Mouse (Mus musculus) ES-E14 (cell line): ENCODE data around the gene Wrnip1. TPM values are rescaled to one million over a fixed set of nuclear protein-coding genes. Genes with fewer than 3 reads are reported as not detected.

Experiments used
- DNase-seq: peaks from one replicate; pipeline ENCODE4 v3.0.0-alpha.2; 2013; ENCODE audit warnings: low read depth, low spot score
- H3K27ac ChIP-seq: 2 replicates; pipeline ENCODE4 v1.5.1; 2012; ENCODE audit warnings: low read depth, mild to moderate bottlenecking, low read length, moderate library complexity, mixed read lengths; ENCODE audit not compliant: poor library complexity, insufficient read depth, severe bottlenecking
- H3K36me3 ChIP-seq: 2 replicates; pipeline ENCODE4 v1.6.1; 2012; ENCODE audit warnings: mild to moderate bottlenecking, low read length, moderate library complexity, mixed read lengths; ENCODE audit not compliant: control insufficient read depth, poor library complexity, insufficient read depth, severe bottlenecking
- H3K4me1 ChIP-seq, 2 experiments: fragments of 150-350 bp in 1 of 2; sonication (generic) in 1 of 2; 2 replicates each; pipeline ENCODE4 v1.6.1; 2012; ENCODE audit warnings: low read length in 2 of 2, mild to moderate bottlenecking in 1 of 2, mixed read lengths in 1 of 2; ENCODE audit not compliant: control insufficient read depth in 2 of 2, insufficient read depth in 2 of 2, poor library complexity in 1 of 2
- H3K4me3 ChIP-seq, 2 experiments: fragments of 150-350 bp in 1 of 2; sonication (generic) in 1 of 2; 2 replicates each; pipeline ENCODE4 v1.5.1; 2012; ENCODE audit warnings: low read length in 2 of 2, low read depth in 1 of 2, mild to moderate bottlenecking in 1 of 2, mixed read lengths in 1 of 2; ENCODE audit not compliant: insufficient read depth in 1 of 2, poor library complexity in 1 of 2, severe bottlenecking in 1 of 2
- H3K9ac ChIP-seq: 2 replicates; pipeline ENCODE4 v1.6.1; 2012; ENCODE audit warnings: low read depth, mild to moderate bottlenecking, low read length, mixed read lengths; ENCODE audit not compliant: poor library complexity, insufficient read depth, severe bottlenecking
- H3K9me3 ChIP-seq: fragments of 150-350 bp; sonication (generic); 2 replicates; pipeline ENCODE4 v1.6.1; 2012; ENCODE audit warnings: low read depth, mild to moderate bottlenecking, low read length; ENCODE audit not compliant: control insufficient read depth, insufficient read depth
- CHD2 ChIP-seq: IDR thresholded peaks from 2 replicates; pipeline ENCODE4 v1.6.1; 2014; ENCODE audit warnings: mild to moderate bottlenecking, low read depth, low read length, inconsistent platforms
- HCFC1 ChIP-seq: IDR thresholded peaks from 2 replicates; pipeline ENCODE4 v1.6.1; 2012; ENCODE audit warnings: low read length, inconsistent platforms, borderline replicate concordance; ENCODE audit not compliant: insufficient read depth
- MAFK ChIP-seq: IDR thresholded peaks from 2 replicates; pipeline ENCODE4 v1.6.1; 2014; ENCODE audit warnings: mild to moderate bottlenecking, low read depth, low read length, inconsistent platforms; ENCODE audit not compliant: insufficient read depth
- ZC3H11A ChIP-seq: IDR thresholded peaks from 2 replicates; pipeline ENCODE4 v1.6.1; 2012; ENCODE audit warnings: low read depth, mild to moderate bottlenecking, inconsistent platforms, low read length, borderline replicate concordance
- ZNF384 ChIP-seq: IDR thresholded peaks from 2 replicates; pipeline ENCODE4 v1.6.1; 2012; ENCODE audit warnings: low read depth, low read length, inconsistent platforms
- in situ Hi-C, 2 experiments: fragments of 600-800 bp; cut with MboI; formaldehyde crosslinking; loops; one replicate each; pipeline ENCODE4 v1.15.1; 2025; ENCODE audit warnings: low sequenced_read_pairs in 2 of 2, inconsistent platforms in 1 of 2; ENCODE audit not compliant: unreplicated experiment in 2 of 2
- total RNA-seq: library from RNA; depleted of rRNA; stranded (reverse); fragments of 300-350 nt; gene quantifications from 2 replicates; pipeline ENCODE4 v1.2.3, GENCODE M21; 2012

The Wrnip1 gene
- total RNA-seq, 1 experiment, result 44.8 TPM

DNA sequence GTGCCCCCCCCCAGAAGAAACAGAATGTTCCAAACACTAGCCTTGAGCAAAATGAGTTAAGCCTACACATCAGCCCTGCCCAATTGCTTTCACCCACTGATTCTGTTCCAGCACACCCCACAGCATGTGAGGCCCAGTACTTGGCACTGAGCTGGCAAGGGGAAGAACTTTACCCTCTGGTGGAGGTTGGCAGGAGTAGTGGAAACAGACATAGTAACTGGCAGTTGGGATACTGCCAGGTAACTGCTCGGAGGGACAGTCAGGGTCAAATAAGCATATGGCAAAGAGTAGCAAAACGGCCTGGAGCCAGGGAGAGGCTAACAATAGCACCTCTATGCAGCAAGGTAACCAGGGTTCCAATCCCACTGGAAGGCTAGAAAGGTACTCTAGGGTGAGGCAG, 7.2 kb upstream of the Wrnip1 start:
- no peak overlapping the region for H3K27ac ChIP-seq
- H3K4me3 ChIP-seq, result no peak overlapping the region
- TF ChIP-seq ZC3H11A, result no peak
- H3K4me1 ChIP-seq, result no peaks in the 10 kb centered on the region
- in situ Hi-C loops, result no loop called here
- DNase-seq, result no peak
- H3K36me3 ChIP-seq, result no peaks in the 10 kb centered on the region
- H3K9ac ChIP-seq, result no peak overlapping the region
- no peaks in the 10 kb centered on the region for H3K9me3 ChIP-seq

DNA sequence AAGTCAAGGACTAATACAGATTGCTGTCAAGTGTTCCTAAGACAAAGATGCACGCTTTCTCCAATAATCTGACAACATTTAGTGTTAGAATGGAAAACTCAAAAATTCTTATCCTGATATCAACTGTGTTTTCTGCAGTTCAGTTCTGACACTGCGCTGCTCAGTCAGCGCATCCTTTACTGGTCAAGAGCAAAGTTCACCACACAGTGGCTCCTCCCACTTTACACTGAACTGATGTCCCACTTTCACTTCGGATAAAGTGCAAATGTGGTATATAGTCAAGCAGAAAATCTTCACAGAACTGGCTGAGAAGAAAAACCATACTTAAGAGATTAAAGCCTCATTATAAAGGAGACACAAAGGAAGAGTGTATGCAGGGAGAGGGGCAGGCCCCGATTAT, 6.7 kb upstream of the Wrnip1 start:
- no peak overlapping the region for H3K4me3 ChIP-seq
- DNase-seq, result no peak
- H3K9me3 ChIP-seq, result no peaks in the 10 kb centered on the region
- in situ Hi-C loops, result no loop called here
- H3K9ac ChIP-seq, result no peak overlapping the region
- H3K27ac ChIP-seq, result no peak overlapping the region
- H3K4me1 ChIP-seq, result no peaks in the 10 kb centered on the region
- H3K36me3 ChIP-seq, result no peaks in the 10 kb centered on the region
- TF ChIP-seq CHD2, result no peak
- no peak for TF ChIP-seq HCFC1
- TF ChIP-seq MAFK, result no peak
- TF ChIP-seq ZC3H11A, result no peak
- TF ChIP-seq ZNF384, result no peak

DNA sequence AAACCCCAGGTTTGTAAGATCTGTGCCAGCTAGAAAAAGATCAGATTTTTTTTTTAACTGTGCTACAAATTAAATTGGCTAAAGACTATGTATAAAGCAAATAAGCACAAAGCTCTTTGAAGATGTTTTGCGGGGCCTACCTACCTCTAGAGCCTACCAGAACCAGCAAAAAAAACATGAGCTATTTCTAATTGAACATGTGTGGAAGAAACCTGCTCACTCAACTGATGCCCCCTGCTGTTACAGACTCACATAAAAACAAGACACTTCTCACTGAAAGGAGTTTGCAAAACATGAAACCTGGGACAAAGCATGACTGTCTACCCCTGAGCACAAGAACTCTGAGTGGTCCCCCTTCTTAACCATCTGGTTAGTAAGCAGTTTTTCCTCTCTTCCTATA, 4.8 kb upstream of the Wrnip1 start:
- TF ChIP-seq CHD2 (no peak), ZNF384 (no peak), HCFC1 (no peak), ZC3H11A (no peak), MAFK (no peak)
- Histone ChIP-seq H3K27ac (no peak overlapping the region), H3K4me3 (no peak overlapping the region), H3K36me3 (no peaks in the 10 kb centered on the region), H3K9ac (no peak overlapping the region), H3K4me1 (no peaks in the 10 kb centered on the region), H3K9me3 (no peaks in the 10 kb centered on the region)
- DNase-seq, result no peak
- in situ Hi-C loops, result no loop called here

DNA sequence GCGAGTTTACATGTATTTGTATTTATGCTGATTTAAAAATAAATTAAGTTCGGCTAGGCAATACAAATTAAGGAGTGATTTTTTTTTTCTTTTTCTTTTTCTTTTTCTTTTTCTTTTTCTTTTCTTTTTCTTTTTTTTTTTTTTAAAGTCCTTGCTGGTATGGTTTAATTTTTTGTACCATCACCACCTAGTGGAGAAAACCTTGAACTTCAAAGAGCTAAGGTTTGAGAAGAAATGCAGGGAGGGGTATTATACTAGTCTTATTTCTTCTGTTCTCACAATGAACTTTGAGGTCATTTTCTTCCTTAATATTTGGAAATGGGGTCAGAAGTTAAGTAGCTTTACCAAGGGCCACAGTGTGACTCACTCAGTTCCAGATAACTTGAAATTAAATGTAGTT, 2.7 kb upstream of the Wrnip1 start:
- TF ChIP-seq ZNF384 (peak; percentile 87; the same call in 1 of the 2 replicates), ZC3H11A (no peak)
- Histone ChIP-seq H3K9ac (no peak overlapping the region), H3K9me3 (no peaks in the 10 kb centered on the region), H3K4me1 (no peaks in the 10 kb centered on the region), H3K36me3 (no peaks in the 10 kb centered on the region), H3K4me3 (no peak overlapping the region), H3K27ac (no peak overlapping the region)
- no peak for DNase-seq
- in situ Hi-C loops, result no loop called here

DNA sequence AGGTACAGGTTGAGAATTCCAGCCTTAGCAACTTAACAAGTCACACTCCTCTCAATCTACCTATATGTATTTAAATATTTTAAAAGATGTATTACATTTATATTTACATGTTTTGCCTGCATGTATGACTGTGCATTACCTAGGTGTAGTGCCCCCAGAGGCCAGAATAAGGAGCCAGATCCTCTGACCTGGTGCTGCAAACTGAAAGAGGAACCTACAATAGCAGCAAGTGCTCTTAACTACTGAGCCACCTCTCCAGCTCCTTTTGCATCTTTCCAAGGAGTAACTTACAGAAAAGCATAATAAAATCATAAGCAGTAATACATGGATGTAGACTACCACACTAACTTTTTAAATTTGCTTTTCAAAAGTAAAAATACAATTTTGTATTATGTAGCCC, 979 bp upstream of the Wrnip1 start:
- H3K27ac ChIP-seq, result no peak overlapping the region

More for the DNA sequence above, 979 bp upstream of the Wrnip1 start:
- H3K9me3 ChIP-seq, result no peaks in the 10 kb centered on the region
- peak overlapping the region in 1 of 2 experiments; percentile 52; a peak in 1 of 4 replicates for H3K4me3 ChIP-seq
- H3K9ac ChIP-seq, result no peak overlapping the region
- in situ Hi-C loops, result no loop called here
- TF ChIP-seq HCFC1 (no peak), ZNF384 (no peak)
- H3K4me1 ChIP-seq, result no peaks in the 10 kb centered on the region
- no peaks in the 10 kb centered on the region; the same call in 1 of the 2 replicates for H3K36me3 ChIP-seq
- no peak for DNase-seq
